Mouse (Mus musculus) layer of hippocampus, adult 9-10 months (tissue): Measurements from ENCODE around the gene Rps15.
A peak's percentile ranks its signal among the peaks of the same experiment; 100 is the strongest.

Experiments
- DNase-seq: peaks from one replicate; pipeline ENCODE4 v3.0.0; 2022; ENCODE audit warnings: low spot score

Gene Rps15

GRCm38 (mm10) chr10:80288657-80289056 lies 3.6 kb upstream of the Rps15 start:
- no peak for DNase-seq

- DNase-seq = no peak
Observed at GRCm38 (mm10) chr10:80293325-80293724, 1.1 kb downstream of the Rps15 start.

- DNase-seq = no peak
Observed at GRCm38 (mm10) chr10:80294311-80294710, 2.1 kb downstream of the Rps15 start.

- DNase-seq = no peak
Observed at GRCm38 (mm10) chr10:80294788-80295303, 2.6 kb downstream of the Rps15 start.

DNA sequence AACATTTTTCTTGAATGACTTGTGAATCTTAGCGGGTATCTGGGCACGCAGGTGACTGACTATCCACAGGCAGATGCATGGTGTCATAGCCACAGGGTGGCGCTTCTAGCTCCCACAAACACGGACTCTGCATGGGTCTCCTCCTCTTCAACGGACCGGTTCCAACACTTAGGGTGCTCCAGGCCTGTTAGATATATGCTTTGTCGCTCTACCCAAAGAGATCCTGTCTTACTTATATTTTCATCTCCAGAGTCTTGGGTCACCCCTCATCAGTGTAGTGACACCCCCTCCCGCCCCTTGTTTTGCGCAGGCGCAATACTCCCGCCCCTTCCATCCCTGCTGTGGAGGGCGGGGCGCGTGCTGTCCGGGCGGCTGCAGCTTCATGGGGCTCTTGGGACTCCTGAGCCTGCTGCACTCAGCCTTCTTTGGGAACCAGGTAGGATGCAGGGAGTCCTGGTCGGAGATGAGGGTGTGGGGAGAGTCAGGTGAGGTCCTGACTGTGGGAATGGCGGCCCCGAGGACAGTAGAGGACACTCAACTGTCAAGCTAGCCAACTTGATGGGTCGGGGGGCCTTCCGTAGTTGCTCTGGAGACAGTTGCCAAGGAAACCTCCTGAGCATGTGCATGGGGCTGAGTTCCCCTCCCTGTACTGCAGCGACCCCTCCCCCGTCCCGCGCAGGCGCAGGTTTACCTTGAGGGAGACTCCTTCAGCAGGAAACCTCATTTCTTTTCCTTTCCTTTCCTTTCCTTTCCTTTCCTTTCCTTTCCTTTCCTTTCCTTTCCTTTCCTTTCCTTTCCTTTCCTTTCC lies 3.6 kb downstream of the Rps15 start, which contains the start of gene Apc2:
Gene Apc2 (plus strand): TSS at position 360 of the 808 bp plus-strand sequence.
- peak; percentile 69 for DNase-seq

DNA sequence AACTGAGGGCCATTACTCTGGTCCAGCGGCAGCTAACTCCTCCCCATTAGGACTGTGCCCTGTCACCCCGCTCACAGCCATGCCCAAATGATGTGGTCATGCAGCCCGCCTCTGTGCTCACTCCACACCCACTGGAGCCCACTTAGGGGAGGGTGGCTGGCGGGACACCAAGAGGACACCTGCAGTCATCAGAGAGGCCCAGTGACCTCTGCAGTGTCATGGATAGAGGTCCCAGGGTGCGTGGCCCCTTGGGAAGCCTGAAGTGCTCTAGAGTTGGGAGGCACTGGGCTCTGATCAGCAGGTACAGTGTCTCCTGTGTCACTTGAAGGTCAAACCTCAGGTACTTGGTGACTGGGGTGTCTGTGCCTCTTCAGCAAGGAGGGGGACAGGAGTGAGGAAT lies 4.6 kb downstream of the Rps15 start:
- no peak for DNase-seq

- no peak for DNase-seq
Observed at GRCm38 (mm10) chr10:80297526-80298133, 5.4 kb downstream of the Rps15 start.

GRCm38 (mm10) chr10:80298571-80299281 lies 6.5 kb downstream of the Rps15 start:
- DNase-seq = peak; percentile 68

DNA sequence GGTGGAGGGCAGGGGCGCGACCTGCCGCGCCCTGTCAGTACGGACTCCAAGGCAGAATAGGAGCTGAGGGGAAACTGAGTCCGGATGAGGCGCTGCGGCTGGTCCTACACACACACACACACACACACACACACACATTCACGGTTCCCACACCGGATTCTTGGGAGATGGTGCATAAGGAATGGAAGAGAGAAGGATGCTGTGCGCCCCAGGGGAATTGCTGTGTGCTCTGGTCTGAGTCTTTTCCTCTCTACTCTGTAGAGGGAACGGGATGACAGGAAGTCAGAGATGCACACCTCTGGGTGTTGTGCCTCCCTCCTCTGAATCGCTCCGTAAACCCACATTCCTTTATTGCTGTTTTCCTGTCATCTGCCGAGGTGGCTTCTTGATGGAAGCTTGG lies 7.0 kb downstream of the Rps15 start:
- DNase-seq = no peak

- no peak for DNase-seq
Observed at GRCm38 (mm10) chr10:80299824-80300223, 7.6 kb downstream of the Rps15 start.

DNA sequence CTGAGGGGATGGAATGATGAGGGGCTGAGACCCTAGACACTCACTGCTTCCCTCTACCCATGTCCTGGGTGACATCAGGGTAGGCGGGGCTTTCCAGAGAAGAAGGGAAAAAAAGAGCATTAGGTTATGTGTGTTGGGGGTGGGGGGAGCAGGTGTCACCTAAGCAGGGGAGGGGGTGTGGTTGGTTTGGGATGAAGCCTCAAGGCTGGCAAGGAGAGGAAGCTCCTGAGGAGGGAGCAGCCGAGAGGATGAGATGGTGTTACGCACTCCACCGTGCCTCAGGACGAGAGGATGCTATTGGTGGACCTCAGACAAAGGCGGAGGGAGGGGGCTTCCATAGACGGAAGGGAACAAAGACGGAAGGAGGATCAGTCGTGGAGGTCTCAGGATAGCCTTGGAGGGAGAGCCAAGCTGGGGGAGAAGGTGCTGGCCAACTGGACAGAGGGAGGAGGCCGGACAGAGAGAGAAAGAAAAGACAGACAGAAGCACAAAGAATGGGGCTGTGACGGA lies 8.5 kb downstream of the Rps15 start:
- no peak for DNase-seq

DNA sequence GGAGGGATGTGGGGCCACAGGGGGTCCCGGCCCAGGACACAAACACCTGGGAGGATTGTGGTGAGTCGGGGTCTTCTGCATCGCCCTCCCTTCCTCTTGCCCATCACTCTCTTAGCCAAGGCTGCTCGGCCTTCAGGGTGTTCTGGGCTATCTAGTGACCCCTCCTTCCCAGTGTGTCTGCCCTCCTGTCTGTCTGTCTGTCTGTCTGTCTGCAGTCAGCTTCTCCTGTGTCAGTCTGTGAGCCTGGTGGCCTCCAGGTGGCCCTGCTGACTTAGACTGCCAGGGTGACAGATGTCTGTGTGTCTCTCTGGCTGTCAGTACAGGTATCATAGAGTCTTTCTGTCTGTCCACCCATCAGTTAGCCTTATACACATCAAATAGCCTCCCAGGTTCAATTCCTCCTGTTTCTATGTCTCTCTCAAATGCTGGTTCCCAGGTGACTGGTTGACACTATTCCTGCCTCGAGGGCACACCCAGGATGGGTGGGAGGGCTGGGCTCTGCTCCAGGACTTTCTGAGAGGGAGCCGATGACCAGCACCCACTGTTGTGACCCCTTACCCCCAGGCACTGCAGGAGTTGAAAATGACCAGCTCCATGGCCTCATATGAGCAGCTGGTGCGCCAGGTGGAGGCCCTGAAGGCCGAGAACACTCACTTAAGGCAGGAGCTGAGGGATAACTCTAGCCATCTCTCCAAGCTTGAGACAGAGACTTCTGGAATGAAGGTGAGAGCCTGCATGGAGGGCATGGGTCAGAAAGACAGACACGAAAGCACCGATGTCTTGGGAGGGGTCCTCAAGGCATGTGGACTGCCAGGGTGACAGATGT lies 9.2 kb downstream of the Rps15 start:
- DNase-seq = no peak

DNA sequence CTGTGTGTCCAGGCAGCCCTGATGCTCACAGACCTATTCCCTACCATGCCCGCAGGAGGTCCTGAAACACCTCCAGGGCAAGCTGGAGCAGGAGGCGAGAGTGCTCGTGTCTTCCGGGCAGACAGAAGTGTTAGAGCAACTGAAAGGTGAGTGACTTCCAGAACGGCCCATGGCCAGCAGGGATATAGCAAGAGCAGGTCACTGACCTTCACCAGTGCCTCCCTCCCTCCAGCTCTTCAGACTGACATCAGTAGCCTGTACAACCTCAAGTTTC lies 9.8 kb downstream of the Rps15 start:
- no peak for DNase-seq

- DNase-seq = no peak
Observed at GRCm38 (mm10) chr10:80302471-80302881, 10.2 kb downstream of the Rps15 start.

DNA sequence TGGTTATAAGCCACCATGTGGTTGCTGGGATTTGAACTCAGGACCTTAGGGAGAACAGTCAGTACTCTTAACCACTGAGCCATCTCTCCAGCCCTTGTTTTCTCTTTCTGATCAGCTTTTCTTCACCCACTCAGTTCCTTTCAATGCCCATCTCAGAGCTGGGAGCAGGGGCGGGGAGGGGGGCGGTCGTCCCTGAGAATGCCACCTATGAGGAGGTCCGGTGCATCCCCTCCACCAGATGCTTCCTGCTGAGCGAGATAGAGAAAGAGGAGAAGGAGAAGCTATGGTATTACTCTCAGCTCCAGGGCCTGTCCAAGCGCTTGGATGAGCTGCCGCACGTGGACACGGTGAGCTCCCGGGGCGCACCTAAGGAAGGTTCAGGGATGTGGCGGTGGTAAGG lies 12.2 kb downstream of the Rps15 start:
- DNase-seq = no peak

- no peak for DNase-seq
Observed at GRCm38 (mm10) chr10:80304862-80305261, 12.6 kb downstream of the Rps15 start.

DNA sequence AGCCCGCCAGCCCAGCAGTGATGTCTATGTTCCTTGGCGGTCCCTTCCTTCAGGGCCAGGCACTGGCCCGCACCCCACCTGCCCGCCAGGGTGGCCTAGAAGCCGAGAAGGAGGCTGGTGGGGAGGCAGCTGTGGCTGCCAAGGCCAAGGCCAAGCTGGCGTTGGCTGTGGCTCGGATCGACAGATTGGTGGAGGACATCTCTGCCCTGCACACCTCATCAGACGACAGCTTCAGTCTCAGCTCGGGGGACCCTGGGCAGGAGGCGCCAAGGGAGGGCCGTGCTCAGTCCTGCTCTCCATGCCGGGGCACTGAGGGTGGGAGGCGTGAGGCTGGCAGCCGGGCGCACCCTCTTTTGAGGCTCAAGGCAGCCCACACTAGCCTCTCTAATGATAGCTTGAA lies 19.3 kb downstream of the Rps15 start:
- DNase-seq = no peak

DNA sequence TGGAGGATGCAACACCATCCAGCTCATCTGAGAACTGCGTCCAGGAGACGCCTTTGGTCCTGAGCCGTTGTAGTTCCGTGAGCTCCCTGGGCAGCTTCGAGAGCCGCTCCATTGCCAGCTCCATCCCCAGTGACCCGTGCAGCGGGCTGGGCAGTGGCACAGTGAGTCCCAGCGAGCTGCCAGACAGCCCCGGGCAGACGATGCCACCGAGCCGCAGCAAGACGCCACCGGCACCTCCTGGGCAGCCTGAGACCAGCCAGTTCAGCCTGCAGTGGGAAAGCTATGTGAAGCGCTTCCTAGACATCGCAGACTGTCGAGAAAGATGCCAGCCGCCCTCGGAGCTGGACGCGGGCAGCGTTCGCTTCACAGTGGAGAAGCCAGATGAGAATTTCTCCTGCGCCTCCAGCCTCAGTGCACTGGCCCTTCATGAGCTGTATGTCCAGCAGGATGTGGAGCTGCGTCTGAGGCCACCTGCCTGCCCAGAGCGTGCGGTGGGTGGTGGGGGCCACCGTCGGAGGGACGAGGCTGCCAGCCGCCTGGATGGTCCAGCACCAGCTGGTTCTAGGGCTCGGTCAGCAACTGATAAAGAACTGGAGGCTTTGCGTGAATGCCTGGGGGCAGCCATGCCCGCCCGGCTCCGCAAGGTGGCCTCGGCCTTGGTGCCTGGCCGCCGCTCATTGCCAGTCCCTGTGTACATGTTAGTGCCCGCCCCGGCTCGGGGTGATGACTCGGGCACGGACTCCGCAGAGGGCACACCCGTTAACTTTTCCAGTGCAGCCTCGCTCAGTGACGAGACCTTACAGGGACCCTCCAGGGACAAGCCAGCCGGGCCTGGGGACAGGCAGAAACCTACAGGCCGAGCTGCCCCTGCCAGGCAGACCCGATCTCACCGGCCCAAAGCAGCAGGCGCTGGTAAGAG lies 20.6 kb downstream of the Rps15 start:
- DNase-seq = no peak

GRCm38 (mm10) chr10:80313627-80314201 lies 21.5 kb downstream of the Rps15 start:
- DNase-seq = no peak

GRCm38 (mm10) chr10:80314494-80315001 lies 22.3 kb downstream of the Rps15 start:
- no peak for DNase-seq
